Mouse (Mus musculus) neural tube, embryonic 12.5 days (tissue): ENCODE data around the gene Shank3. TPM values are rescaled to one million over a fixed set of nuclear protein-coding genes. Genes with fewer than 3 reads are reported as not detected.

ENCODE experiments used
- ATAC-seq: fragments of 200-750 bp; cut with Nextera tagmentation; 2 replicates; pipeline ENCODE4 v1.8.0; 2017; ENCODE audit warnings: low read depth, mild to moderate bottlenecking, moderate TSS enrichment, moderate library complexity; ENCODE audit not compliant: low FRiP score
- H3K27ac ChIP-seq: fragments of 300-500 bp; sonication (generic); 2 replicates; pipeline ENCODE4 v1.5.1; 2016
- H3K27me3 ChIP-seq: fragments of 300-500 bp; sonication (generic); replicated peaks from 2 replicates; pipeline ENCODE4 v1.6.1; 2016; ENCODE audit warnings: mild to moderate bottlenecking
- H3K36me3 ChIP-seq: fragments of 300-500 bp; sonication (generic); 2 replicates; pipeline ENCODE4 v1.6.1; 2016; ENCODE audit warnings: mild to moderate bottlenecking
- H3K4me1 ChIP-seq: fragments of 300-500 bp; sonication (generic); 2 replicates; pipeline ENCODE4 v1.6.1; 2016
- H3K4me2 ChIP-seq: fragments of 300-500 bp; sonication (generic); replicated peaks from 2 replicates; pipeline ENCODE4 v1.6.1; 2016; ENCODE audit warnings: mild to moderate bottlenecking
- H3K4me3 ChIP-seq: fragments of 300-500 bp; sonication (generic); 2 replicates; pipeline ENCODE4 v1.5.1; 2016
- H3K9ac ChIP-seq: fragments of 300-500 bp; sonication (generic); 2 replicates; pipeline ENCODE4 v1.6.1; 2016; ENCODE audit warnings: mild to moderate bottlenecking
- H3K9me3 ChIP-seq: fragments of 300-500 bp; sonication (generic); 2 replicates; pipeline ENCODE4 v1.6.1; 2016; ENCODE audit warnings: mild to moderate bottlenecking
- WGBS: fragments of 180-500 bp; shearing (Covaris S2); methylation state at CpG from one replicate; pipeline ENCODE4 v1.1.7; 2016; 5-methylcytosine and 5-hydroxymethylcytosine counted together
- polyA plus RNA-seq: library from polyadenylated mRNA; unstranded; fragments of >200 nt; fragmentation: Nextera tagmentation; extraction: Ambion mirVana; gene quantifications from 2 replicates; pipeline ENCODE4 v1.2.1, GENCODE M21; 2016

The Shank3 gene
- polyA plus RNA-seq, 1 experiment from 2014 or later: 4.8 TPM

DNA sequence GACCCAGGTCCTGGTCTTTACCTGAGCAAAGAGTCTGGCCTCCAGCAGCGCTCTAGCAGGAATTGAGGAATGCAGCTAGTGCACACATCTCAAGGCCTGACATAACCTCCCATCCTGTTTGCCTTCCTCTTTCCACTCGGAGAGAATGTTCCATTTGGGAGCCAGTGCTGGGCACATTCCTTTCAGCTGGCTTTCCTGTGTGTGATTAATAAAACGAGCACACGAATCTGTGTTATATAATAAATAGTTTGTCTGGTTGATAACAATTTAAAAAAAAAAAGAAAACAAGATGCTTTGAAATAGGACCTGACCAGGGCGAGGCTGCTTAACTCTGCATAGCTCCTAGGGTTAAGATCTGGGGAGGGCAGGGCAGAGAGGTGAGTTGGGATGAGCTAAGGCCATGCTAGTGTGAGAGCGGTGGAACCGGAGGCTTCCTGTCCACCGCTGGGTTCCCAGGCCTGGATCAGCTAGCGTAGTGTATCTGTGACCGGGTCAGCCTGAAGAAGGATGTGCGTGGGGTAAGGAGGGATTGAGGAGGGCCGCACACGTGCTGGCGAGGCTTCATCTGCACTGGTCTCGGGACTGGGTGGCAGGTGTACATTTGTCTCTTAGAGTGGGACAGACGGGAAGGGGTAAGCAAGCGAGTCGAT is 28.9 kb downstream of the Shank3 start:
- WGBS: 89% methylated on average over 18 of the region's 18 CpGs
- no peak for ATAC-seq
- Histone ChIP-seq H3K9me3 (no peaks in the 10 kb centered on the region), H3K4me3 (no peak overlapping the region), H3K27me3 (peaks cover 22% of the 10 kb centered on the region), H3K27ac (no peak overlapping the region), H3K36me3 (no peaks in the 10 kb centered on the region), H3K4me2 (no peak overlapping the region), H3K4me1 (peaks cover 22% of the 10 kb centered on the region), H3K9ac (no peak overlapping the region)

DNA sequence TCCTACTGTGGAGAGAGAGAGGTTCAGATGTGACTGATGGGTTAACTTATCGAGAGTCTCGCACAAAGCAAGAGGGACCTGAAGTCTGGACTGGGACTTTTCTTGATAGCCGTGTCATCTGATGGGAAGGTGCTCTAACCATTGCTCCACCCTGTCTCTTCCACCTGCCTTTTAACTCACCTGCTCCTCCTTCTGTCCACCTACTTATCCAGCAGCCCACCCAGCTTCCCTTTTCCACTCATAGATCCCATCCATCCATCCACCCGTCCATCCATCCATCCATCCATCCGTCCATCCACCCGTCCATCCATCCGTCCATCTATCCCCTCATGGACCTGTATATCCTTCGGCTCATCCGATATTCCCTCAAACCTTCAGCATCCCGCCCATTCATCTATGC is 29.5 kb downstream of the Shank3 start:
- H3K27me3 ChIP-seq: peaks cover 19% of the 10 kb centered on the region
- no peak overlapping the region for H3K4me3 ChIP-seq
- no peak for ATAC-seq
- peaks cover 22% of the 10 kb centered on the region for H3K4me1 ChIP-seq
- H3K27ac ChIP-seq: no peak overlapping the region
- WGBS: 93% methylated on average over 10 of the region's 10 CpGs
- H3K9ac ChIP-seq: no peak overlapping the region
- no peak overlapping the region for H3K4me2 ChIP-seq
- H3K9me3 ChIP-seq: no peaks in the 10 kb centered on the region
- no peaks in the 10 kb centered on the region for H3K36me3 ChIP-seq

GRCm38 (mm10) chr15:89530336-89530735 is 30.9 kb downstream of the Shank3 start:
- no peak for ATAC-seq
- Histone ChIP-seq H3K4me2 (no peak overlapping the region), H3K27me3 (0 out of 2 replicates have a peak, but pooled peaks cover 6% of the 10 kb centered on the region), H3K9me3 (no peaks in the 10 kb centered on the region), H3K36me3 (no peaks in the 10 kb centered on the region), H3K4me3 (no peak overlapping the region), H3K4me1 (peaks cover 18% of the 10 kb centered on the region), H3K27ac (no peak overlapping the region), H3K9ac (no peak overlapping the region)
- WGBS: 5% methylated on average over 4 of the region's 4 CpGs

GRCm38 (mm10) chr15:89531399-89531798 is 32.0 kb downstream of the Shank3 start:
- H3K36me3 ChIP-seq: no peaks in the 10 kb centered on the region
- H3K9me3 ChIP-seq: no peaks in the 10 kb centered on the region
- H3K9ac ChIP-seq: no peak overlapping the region
- no peak overlapping the region for H3K27ac ChIP-seq
- no peak overlapping the region for H3K4me3 ChIP-seq
- H3K4me2 ChIP-seq: no peak overlapping the region
- no peak for ATAC-seq
- no peaks in the 10 kb centered on the region for H3K27me3 ChIP-seq
- 89% methylated on average over 5 of the region's 5 CpGs for WGBS
- peaks cover 18% of the 10 kb centered on the region for H3K4me1 ChIP-seq

DNA sequence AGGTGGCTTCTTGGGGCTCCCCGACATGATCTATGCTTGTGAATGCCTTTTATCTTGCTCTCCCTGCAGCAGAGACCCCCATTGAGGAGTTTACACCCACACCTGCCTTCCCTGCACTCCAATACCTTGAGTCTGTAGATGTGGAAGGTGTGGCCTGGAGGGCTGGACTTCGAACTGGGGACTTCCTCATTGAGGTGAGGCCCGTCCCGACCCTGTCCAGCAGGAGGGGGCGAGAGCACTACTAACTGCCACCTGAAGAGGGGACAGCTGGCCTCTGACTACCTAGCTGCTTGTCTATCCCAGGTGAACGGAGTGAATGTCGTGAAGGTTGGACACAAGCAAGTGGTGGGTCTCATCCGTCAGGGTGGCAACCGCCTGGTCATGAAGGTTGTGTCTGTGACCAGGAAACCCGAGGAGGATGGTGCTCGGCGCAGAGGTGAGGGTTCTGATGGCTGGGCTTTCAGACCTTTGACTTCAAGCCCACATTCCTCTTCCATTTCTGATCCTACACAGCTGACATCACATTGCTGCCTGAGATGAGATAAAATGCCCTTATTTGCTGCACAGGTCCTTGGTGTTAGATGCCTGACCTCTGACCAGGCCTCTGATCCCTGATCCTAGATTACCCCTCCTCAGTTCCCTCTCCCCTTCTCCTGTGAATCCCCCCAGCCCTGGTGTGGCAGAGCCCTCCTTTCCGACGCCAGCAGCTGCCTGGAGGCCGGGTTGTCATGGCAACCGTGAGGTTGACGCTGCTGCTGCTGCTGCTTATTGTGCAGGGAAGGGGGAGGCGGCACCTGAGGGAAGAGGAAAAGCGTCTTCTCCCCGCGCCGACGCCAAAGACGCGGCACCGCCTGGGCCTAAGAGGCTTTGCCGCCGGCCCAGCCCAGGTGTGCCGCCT is 32.9 kb downstream of the Shank3 start:
- peak overlapping the region; percentile 28; the same call in 1 of the 2 replicates for H3K27ac ChIP-seq
- H3K4me1 ChIP-seq: peaks cover 18% of the 10 kb centered on the region
- H3K36me3 ChIP-seq: no peaks in the 10 kb centered on the region
- peak overlapping the region; percentile 51 for H3K9ac ChIP-seq
- peak overlapping the region; percentile 28 for H3K4me3 ChIP-seq
- peak overlapping the region; percentile 60 for H3K4me2 ChIP-seq
- no peaks in the 10 kb centered on the region for H3K9me3 ChIP-seq
- H3K27me3 ChIP-seq: no peaks in the 10 kb centered on the region
- ATAC-seq: peak; percentile 88
- WGBS: 26% methylated on average over 29 of the region's 29 CpGs

DNA sequence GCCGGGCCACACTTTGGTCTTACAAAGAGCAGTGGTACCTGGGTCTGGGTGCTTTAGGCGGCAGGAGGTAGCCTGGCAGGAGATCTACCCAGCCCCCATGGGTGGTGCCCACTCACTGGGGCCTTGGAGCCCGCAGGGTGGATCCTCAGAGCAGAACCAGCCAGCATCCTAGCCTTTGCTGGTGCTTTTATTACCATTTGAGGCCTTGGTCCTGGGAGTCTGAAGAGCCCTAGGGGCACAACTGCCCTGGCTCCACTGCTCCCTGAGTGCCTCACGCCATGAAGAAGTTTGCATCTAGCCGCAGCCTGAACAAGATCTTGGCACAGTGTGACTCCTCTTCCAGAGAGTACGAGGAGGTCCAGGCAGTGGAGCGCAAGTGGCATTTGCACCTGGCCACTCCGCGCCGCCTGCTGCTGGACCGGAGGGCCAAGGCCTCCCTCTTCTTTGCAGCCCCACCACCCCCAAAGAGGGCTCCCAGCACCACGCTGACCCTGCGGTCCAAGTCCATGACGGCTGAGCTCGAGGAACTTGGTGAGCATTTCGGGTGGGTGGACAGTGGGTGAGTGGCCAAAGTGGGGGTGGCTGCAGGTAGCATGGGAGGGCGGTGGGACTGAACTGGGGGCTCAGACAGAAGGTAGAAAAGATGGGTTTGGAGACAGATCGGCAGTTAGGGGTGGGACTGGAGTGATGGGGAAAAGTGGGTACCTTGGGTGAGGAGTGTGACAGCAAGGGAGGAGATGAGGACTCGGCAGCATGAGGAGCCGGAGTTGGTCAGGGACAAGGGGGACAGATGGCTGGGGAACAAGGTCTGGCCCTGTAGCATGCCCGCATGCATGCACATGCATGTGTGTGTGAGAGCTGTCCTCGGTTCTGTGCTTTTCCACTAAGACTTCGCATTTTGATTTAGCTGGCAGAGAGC is 33.8 kb downstream of the Shank3 start:
- ATAC-seq: peak; percentile 71
- 74% methylated on average over 23 of the region's 23 CpGs for WGBS
- Histone ChIP-seq H3K27me3 (no peaks in the 10 kb centered on the region), H3K4me3 (peak overlapping the region; percentile 28), H3K27ac (peak overlapping the region; percentile 28; the same call in 1 of the 2 replicates), H3K4me1 (peaks cover 18% of the 10 kb centered on the region), H3K36me3 (no peaks in the 10 kb centered on the region), H3K9ac (peak overlapping the region; percentile 51), H3K4me2 (peak overlapping the region; percentile 60), H3K9me3 (no peaks in the 10 kb centered on the region)

GRCm38 (mm10) chr15:89533843-89534207 is 34.4 kb downstream of the Shank3 start:
- Histone ChIP-seq H3K9ac (no peak overlapping the region), H3K36me3 (no peaks in the 10 kb centered on the region), H3K9me3 (no peaks in the 10 kb centered on the region), H3K27ac (no peak overlapping the region), H3K27me3 (no peaks in the 10 kb centered on the region), H3K4me1 (peaks cover 18% of the 10 kb centered on the region), H3K4me3 (no peak overlapping the region), H3K4me2 (peak overlapping the region; percentile 60)
- 88% methylated on average over 10 of the region's 10 CpGs for WGBS
- no peak for ATAC-seq

DNA sequence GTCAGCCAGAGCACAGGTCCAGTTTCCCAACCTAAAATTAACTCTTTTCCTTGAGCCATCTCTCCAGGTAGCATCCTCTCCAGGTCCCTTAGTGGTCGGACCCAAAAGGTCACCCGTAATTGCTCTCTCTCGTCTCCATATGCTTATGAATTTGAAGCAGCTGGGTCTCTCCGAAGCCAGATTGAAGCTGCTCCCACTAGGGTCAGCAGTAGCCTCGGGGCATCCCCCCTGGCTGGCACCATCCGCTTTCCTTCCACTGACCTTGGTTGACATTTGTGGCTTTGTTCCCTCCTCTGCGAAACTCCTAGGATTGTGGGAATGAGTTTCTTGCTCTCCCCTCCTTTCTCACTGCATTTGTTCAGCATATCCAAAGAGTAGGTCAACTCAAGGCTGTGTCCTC is 44.7 kb downstream of the Shank3 start:
- ATAC-seq: no peak
- Histone ChIP-seq H3K4me2 (no peak overlapping the region), H3K36me3 (peaks cover 21% of the 10 kb centered on the region), H3K9ac (no peak overlapping the region), H3K27me3 (peaks cover 23% of the 10 kb centered on the region), H3K27ac (no peak overlapping the region), H3K4me1 (peaks cover 18% of the 10 kb centered on the region), H3K4me3 (no peak overlapping the region), H3K9me3 (no peaks in the 10 kb centered on the region)
- 88% methylated on average over 7 of the region's 7 CpGs for WGBS

DNA sequence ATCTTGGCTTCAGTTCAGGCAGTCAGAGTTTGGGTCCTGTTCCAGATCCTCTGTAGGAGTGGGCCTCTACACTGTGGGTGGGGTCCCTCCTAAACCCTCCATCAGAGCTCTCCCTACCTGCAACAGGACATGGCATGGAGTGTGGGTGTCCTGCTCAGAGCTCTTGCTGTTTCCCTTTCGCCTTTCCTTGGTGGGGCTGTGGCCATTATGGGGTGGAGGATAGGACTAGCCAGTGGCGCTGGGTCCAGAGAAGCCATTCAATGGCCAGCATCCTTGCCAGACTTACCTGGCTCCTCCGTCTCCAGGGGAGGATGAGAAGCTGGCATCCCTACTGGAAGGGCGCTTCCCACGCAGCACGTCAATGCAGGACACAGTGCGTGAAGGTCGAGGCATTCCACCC is 47.9 kb downstream of the Shank3 start:
- Histone ChIP-seq H3K4me1 (peaks cover 18% of the 10 kb centered on the region), H3K9ac (peak overlapping the region; percentile 14; the same call in 1 of the 2 replicates), H3K4me3 (peak overlapping the region; percentile 25; the same call in 1 of the 2 replicates), H3K36me3 (peaks cover 22% of the 10 kb centered on the region), H3K27ac (no peak overlapping the region), H3K4me2 (peak overlapping the region; percentile 61), H3K27me3 (peaks cover 23% of the 10 kb centered on the region), H3K9me3 (no peaks in the 10 kb centered on the region)
- ATAC-seq: no peak
- WGBS: 53% methylated on average over 8 of the region's 8 CpGs

DNA sequence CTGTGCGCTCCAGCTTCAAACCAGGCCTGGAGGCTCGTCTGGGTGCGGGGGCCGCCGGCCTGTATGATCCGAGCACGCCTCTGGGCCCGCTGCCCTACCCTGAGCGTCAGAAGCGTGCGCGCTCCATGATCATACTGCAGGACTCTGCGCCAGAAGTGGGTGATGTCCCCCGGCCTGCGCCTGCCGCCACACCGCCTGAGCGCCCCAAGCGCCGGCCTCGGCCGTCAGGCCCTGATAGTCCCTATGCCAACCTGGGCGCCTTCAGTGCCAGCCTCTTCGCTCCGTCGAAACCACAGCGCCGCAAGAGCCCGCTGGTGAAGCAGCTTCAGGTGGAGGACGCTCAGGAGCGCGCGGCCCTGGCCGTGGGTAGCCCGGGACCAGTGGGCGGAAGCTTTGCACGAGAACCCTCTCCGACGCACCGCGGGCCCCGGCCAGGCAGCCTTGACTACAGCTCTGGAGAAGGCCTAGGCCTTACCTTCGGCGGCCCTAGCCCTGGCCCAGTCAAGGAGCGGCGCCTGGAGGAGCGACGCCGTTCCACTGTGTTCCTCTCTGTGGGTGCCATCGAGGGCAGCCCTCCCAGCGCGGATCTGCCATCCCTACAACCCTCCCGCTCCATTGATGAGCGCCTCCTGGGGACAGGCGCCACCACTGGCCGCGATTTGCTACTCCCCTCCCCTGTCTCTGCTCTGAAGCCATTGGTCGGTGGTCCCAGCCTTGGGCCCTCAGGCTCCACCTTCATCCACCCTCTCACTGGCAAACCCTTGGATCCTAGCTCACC is 48.6 kb downstream of the Shank3 start:
- no peak overlapping the region for H3K27ac ChIP-seq
- H3K4me3 ChIP-seq: peak overlapping the region; percentile 25

DNA sequence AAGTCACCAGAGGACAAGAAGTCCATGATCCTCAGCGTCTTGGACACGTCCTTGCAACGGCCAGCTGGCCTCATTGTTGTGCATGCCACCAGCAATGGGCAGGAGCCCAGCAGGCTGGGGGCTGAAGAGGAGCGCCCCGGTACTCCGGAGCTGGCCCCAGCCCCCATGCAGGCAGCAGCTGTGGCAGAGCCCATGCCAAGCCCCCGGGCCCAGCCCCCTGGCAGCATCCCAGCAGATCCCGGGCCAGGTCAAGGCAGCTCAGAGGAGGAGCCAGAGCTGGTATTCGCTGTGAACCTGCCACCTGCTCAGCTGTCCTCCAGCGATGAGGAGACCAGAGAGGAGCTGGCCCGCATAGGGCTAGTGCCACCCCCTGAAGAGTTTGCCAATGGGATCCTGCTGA is 49.4 kb downstream of the Shank3 start:
- H3K36me3 ChIP-seq: peaks cover 15% of the 10 kb centered on the region; the same call in 1 of the 2 replicates
- ATAC-seq: peak; percentile 57
- peak overlapping the region; percentile 61 for H3K4me2 ChIP-seq
- H3K4me3 ChIP-seq: peak overlapping the region; percentile 25
- H3K27ac ChIP-seq: no peak overlapping the region
- 24% methylated on average over 11 of the region's 11 CpGs for WGBS
- peaks cover 18% of the 10 kb centered on the region for H3K4me1 ChIP-seq
- H3K9ac ChIP-seq: no peak overlapping the region
- no peaks in the 10 kb centered on the region for H3K9me3 ChIP-seq
- peaks cover 23% of the 10 kb centered on the region for H3K27me3 ChIP-seq

More for the DNA sequence above, 48.6 kb downstream of the Shank3 start:
- ATAC-seq: peak; percentile 86
- Histone ChIP-seq H3K4me2 (peak overlapping the region; percentile 61), H3K9me3 (no peaks in the 10 kb centered on the region), H3K9ac (peak overlapping the region; percentile 14; the same call in 1 of the 2 replicates), H3K4me1 (peaks cover 18% of the 10 kb centered on the region), H3K36me3 (peaks cover 23% of the 10 kb centered on the region), H3K27me3 (peaks cover 23% of the 10 kb centered on the region)
- 5% methylated on average over 58 of the region's 58 CpGs for WGBS
